Mouse (Mus musculus) heart, postnatal 0 days (tissue): ENCODE results near the gene Gm11437.

ENCODE experiments used
- CTCF ChIP-seq: IDR thresholded peaks from 2 replicates; pipeline ENCODE4 v1.5.1; 2016; ENCODE audit warnings: antibody characterized with exemption, control low read depth, low read depth
- EP300 ChIP-seq: IDR thresholded peaks from 2 replicates; pipeline ENCODE4 v1.6.1; 2016; ENCODE audit warnings: antibody characterized with exemption, low read depth

GRCm38 (mm10) chr11:84117431-84117830, 49.8 kb downstream of the Gm11437 start:
- TF ChIP-seq CTCF (no peak), EP300 (no peak)
